Mouse (Mus musculus): ENCODE results near the gene Sec24a.
"Not testable (repeated sequence)": the region's sequence is repeated elsewhere in the genome, so short reads cannot be mapped to it uniquely, and the experiment has no call there.

- TF ChIP-seq HCFC1 (IDR thresholded peaks at IDR 0.05; ENCODE audit: borderline replicate concordance, insufficient read depth, low read length); ZNF384 (IDR thresholded peaks at IDR 0.05; ENCODE audit: low read depth, low read length); MAFK (IDR thresholded peaks at IDR 0.05; ENCODE audit: insufficient read depth, low read depth, low read length): not testable (repeated sequence)
Observed at GRCm38 (mm10) chr11:51789735-51790134, 26.3 kb upstream of the Sec24a start.
